Mouse (Mus musculus) gastrocnemius, postnatal 14 days (tissue): ENCODE measurements around the gene Pkmyt1. TPM values are rescaled to one million over a fixed set of nuclear protein-coding genes. Genes with fewer than 3 reads are reported as not detected.

Experiments used
- DNase-seq: peaks from one replicate; pipeline ENCODE4 v3.0.0; 2021; ENCODE audit warnings: mixed read lengths
- intact Hi-C: fragments of 180-260 bp; cut with DNase I; formaldehyde crosslinking; loops from one replicate; pipeline ENCODE4 v1.15.1; 2025; ENCODE audit warnings: low total_unique reads
- total RNA-seq, 2 experiments: library from RNA; stranded (reverse); gene quantifications; 2 replicates each; pipeline ENCODE4 v1.2.3; 2021

The Pkmyt1 gene
- total RNA-seq, 2 experiments from 2014 or later: 2.1 to 2.3 TPM

DNA sequence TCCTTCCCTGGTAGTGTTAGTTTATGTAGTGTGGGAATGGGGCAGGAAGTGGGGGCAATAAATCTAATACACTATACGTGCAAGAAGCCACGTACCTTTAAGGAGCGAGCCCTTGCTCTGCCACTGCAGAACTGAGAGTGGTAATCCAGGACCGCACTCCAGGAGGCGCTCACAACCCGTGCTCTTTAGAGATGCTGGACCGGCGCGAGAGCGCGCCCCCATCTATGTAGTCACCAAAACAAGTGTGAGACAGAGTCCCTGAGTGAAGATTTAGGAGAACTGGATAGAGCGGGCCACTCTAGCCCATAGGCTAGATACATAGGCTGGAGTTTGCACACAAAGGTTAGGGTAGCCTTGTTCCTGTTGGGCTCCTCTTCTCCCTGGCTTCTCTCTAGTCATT is 48.0 kb downstream of the Pkmyt1 start:
- intact Hi-C loops: no loop called here
- peak; percentile 81 for DNase-seq

DNA sequence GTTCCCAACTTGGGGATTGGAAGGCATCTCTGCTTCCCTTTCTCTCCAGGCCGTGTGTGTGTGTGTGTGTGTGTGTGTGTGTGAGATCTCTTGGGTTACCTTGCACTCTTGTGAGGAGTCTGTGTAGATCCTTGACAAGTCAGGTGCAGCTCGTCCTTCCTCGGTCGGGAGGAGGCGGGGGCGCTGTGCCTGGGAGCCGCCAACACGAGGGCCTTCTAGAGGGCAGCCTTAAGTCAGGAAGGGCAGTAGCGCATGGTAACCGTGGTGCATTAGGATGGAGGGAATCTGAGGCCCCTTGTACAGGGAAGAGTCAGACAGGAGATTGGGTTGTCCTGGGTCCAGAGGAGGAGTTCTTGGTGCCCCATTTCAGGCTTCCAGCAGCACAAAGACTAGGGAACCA is 50.1 kb downstream of the Pkmyt1 start:
- intact Hi-C loops: loop anchor here (5.0 kb wide), 2 partner anchors 66 to 181 kb away; partner anchors contain the start of genes Prss32, Prss41 and Sbpl
- no peak for DNase-seq

DNA sequence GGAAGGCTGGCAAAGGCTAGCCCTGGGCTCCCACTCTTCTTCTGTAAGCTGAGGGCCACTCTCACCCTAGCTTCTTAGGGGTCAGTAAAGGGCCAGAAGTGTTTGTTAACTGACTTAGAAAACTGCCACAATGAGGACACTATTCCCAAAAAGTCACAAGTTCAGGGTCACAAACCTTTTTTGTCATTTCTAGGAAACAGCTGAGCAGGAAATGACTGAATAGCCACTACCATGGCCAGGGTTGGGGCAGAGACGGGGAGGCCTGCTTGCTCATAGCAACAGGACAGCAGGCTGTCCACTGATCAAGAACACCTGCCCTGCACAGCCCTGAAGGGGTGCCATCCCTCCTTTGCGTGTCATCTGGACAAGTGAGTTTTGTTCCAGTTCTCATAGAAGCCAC is 51.0 kb downstream of the Pkmyt1 start:
- intact Hi-C loops: loop anchor here (5.0 kb wide), 2 partner anchors 65 to 180 kb away; partner anchors contain the start of genes Prss32, Prss41 and Sbpl
- no peak for DNase-seq

DNA sequence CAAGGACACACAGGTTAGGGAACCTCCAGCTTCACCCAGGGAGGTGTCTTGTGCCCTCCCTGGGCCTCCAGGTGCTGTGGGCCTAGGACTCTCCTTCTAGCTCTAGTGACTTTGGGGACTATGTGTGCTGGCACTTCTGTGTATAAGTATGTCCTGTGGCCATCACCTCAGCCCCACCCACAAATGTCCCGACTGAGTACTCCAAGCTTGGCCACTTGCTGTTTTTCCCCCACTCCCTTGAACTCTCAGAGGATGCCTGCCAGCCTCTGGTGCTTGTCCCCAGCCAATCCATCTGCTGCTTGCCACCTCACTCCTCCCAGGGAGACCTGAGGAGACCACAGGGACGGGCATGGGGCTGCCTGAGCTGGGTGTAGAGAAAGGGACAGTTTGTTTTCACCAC is 52.3 kb downstream of the Pkmyt1 start:
- intact Hi-C loops: loop anchor here (5.0 kb wide), 2 partner anchors 64 to 179 kb away; partner anchors contain the start of genes Prss32, Prss41 and Sbpl

DNA sequence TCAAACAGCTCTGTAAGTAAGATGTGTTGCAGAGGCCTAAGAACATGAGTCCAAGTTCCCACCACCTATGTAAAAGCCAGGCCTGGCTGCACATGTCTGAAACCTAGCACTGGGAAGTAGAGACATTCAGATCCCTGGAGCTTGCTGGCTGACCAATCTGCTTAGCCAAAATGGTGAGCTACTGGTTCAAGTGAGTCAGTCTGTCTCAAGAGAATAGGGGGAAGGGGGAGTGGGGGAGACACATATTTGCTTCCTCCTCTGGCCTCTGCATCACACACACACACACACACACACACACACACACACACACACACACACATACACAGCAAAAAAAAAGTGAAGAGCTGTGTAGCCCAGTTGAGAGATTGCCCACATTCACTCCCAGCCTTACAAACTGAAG is 57.2 kb downstream of the Pkmyt1 start:
- DNase-seq: no peak
- intact Hi-C loops: no loop called here

More for the DNA sequence above, 52.3 kb downstream of the Pkmyt1 start:
- no peak for DNase-seq

DNA sequence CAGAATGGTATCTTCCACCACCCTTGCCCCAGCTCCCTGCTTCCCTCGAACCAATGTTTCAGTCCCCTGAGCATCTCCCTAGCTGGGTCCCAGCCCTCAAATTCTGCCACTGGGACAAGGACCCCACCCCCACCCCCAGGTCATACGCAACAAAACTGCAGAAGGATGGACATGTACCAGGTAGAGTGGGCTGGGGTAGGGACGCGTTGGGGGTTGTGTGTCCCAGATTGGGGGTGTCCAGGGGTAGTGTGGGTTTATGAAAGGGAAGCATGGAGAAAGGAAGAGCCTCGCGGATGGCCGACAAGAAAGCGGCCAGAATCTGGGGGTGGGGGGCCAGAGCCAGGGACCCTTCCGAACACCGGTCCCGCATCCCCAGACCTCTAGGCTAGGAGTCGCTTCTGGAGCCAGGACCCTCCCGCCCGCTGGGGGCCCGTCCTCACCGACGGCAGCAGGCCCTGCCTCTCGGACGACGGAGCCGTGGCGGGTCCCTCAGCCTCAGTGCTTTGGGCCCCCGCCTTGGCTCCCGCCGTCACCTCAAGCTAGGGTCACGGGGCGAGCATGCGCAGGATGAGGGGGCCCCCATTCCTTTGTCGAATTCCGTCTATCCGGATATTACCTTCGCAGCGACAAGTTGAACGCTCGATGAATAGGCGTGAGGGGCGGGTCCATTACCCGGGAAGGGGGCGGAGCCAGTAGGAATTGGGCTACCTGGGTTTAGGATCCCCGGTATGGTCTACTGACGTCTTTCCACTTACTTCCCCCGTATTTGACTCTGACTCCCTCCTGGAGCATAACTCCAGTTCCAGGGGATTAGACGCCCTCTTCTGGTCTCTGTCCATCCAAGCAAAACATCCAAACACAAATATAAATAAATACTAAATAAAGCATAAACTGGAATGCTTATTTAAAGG is 59.7 kb downstream of the Pkmyt1 start, which contains the start of gene Flywch2:
Gene Flywch2, minus strand, starts transcription at position 521 of the 911 bp plus-strand sequence.
- intact Hi-C loops: no loop called here
- DNase-seq: peak; percentile 70

Other genes with a start within 250 kb of the Pkmyt1 start
- not detected for gene Vmn2r117, start 246.6 kb upstream of the Pkmyt1 start, total RNA-seq
- 1 to 10 TPM; 2.2 to 2.6 TPM for gene Zfp213, start 162.1 kb upstream of the Pkmyt1 start, total RNA-seq
- 1 to 10 TPM; 4.9 TPM for gene Zfp13, start 126.8 kb upstream of the Pkmyt1 start, total RNA-seq
- not detected for gene Zscan10, start 125.5 kb upstream of the Pkmyt1 start, total RNA-seq
- gene Mmp25, start 81.1 kb upstream of the Pkmyt1 start, total RNA-seq: under 1 TPM; 0.20 to 0.27 TPM
- gene Bicdl2, start 65.8 kb upstream of the Pkmyt1 start, total RNA-seq: not detected
- 100 to 1,000 TPM; 223 to 235 TPM for gene Hcfc1r1, start 52.7 kb upstream of the Pkmyt1 start, total RNA-seq
- gene Thoc6, start 52.5 kb upstream of the Pkmyt1 start, total RNA-seq: 10 to 100 TPM; 15.8 to 19.1 TPM
- gene Tnfrsf12a, start 48.9 kb upstream of the Pkmyt1 start, total RNA-seq: 10 to 100 TPM; 18.7 to 57.3 TPM
- not detected for gene Cldn6, start 47.1 kb upstream of the Pkmyt1 start, total RNA-seq
- under 1 TPM; 0.23 to 0.51 TPM for gene Cldn9, start 42.3 kb upstream of the Pkmyt1 start, total RNA-seq
- gene 1520401A03Rik, start 3.6 kb upstream of the Pkmyt1 start, total RNA-seq: under 1 TPM in 1 of 2 experiments, not detected in 1; 0.09 TPM
- 1 to 10 TPM; 5.7 to 9.1 TPM for gene Paqr4, start 14.5 kb downstream of the Pkmyt1 start, total RNA-seq
- not detected for gene Kremen2, start 19.5 kb downstream of the Pkmyt1 start, total RNA-seq
- gene Flywch1, start 45.3 kb downstream of the Pkmyt1 start, total RNA-seq: 10 to 100 TPM; 35.6 to 35.8 TPM
- 1 to 10 TPM; 1.2 to 2.0 TPM for gene Flywch2, start 59.7 kb downstream of the Pkmyt1 start, total RNA-seq
- 100 to 1,000 TPM; 148 to 169 TPM for gene Srrm2, start 64.2 kb downstream of the Pkmyt1 start, total RNA-seq
- gene Elob, start 102.8 kb downstream of the Pkmyt1 start, total RNA-seq: 100 to 1,000 TPM; 321 to 328 TPM
- gene Prss33, start 109.7 kb downstream of the Pkmyt1 start, total RNA-seq: not detected
- gene Prss32, start 117.5 kb downstream of the Pkmyt1 start, total RNA-seq: not detected
- under 1 TPM in 1 of 2 experiments, not detected in 1; 0.18 TPM for gene Prss41, start 117.8 kb downstream of the Pkmyt1 start, total RNA-seq
- not detected for gene Prss21, start 141.7 kb downstream of the Pkmyt1 start, total RNA-seq
- gene Dcpp1, start 154.5 kb downstream of the Pkmyt1 start, total RNA-seq: not detected
- not detected for gene Dcpp2, start 154.5 kb downstream of the Pkmyt1 start, total RNA-seq
- not detected for gene Dcpp3, start 191.1 kb downstream of the Pkmyt1 start, total RNA-seq
- not detected for gene Sbp, start 215.3 kb downstream of the Pkmyt1 start, total RNA-seq
- gene Sbpl, start 228.9 kb downstream of the Pkmyt1 start, total RNA-seq: not detected